Mouse (Mus musculus): ENCODE results near the gene Clmn.

- no peak for TF ChIP-seq POLR2A (IDR thresholded peaks at IDR 0.05; ENCODE audit: low read depth, low read length)
- TF ChIP-seq CTCF (conservative IDR thresholded peaks at IDR 0.05; ENCODE audit: insufficient read depth, insufficient read length, low read depth, low read length), result no peak
Measured at GRCm38 (mm10) chr12:104857614-104858013, 7.3 kb downstream of the Clmn start.

Data from kidney, adult 2 months (tissue).